Mouse (Mus musculus) adrenal gland, postnatal 0 days (tissue): ENCODE results near the gene Gna11. TPM values are rescaled to one million over a fixed set of nuclear protein-coding genes. Genes with fewer than 3 reads are reported as not detected.

ENCODE experiments used
- microRNA-seq: library from miRNA; unstranded; fragments of <30 nt; microRNA quantifications from one replicate; pipeline ENCODE4, GENCODE M21; 2016; ENCODE audit warnings: borderline replicate concordance; ENCODE audit not compliant: insufficient number of aligned reads
- polyA plus RNA-seq: library from polyadenylated mRNA; unstranded; fragments of >200 nt; fragmentation: Nextera tagmentation; extraction: Ambion mirVana; gene quantifications from 2 replicates; pipeline ENCODE4 v1.2.1, GENCODE M21; 2015

Gna11 gene
- 61.6 and 64.5 TPM in 2 replicates for polyA plus RNA-seq

GRCm38 (mm10) chr10:81545161-81545747, at the start of gene Gna11:
Gna11 (minus strand) TSS chr10:81545190.

GRCm38 (mm10) chr10:81574081-81575056, 29.4 kb upstream of the Gna11 start, which contains the start of gene Tle2:
Tle2 (plus strand) TSS chr10:81574561.

GRCm38 (mm10) chr10:81559163-81559626, 14.2 kb upstream of the Gna11 start, which contains the start of gene Aes:
Aes (plus strand) TSS chr10:81559488.

GRCm38 (mm10) chr10:81524051-81524605, 20.9 kb downstream of the Gna11 start, which contains the start of gene Gna15:
Gna15 (minus strand) TSS chr10:81524225.

GRCm38 (mm10) chr10:81500032-81500431, 45.0 kb downstream of the Gna11 start, which contains the start of gene S1pr4:
S1pr4 (minus strand) TSS chr10:81500132.

GRCm38 (mm10) chr10:81496264-81496901, 48.6 kb downstream of the Gna11 start, which contains the start of gene Ncln:
Ncln (minus strand) TSS chr10:81496392.

GRCm38 (mm10) chr10:81482533-81482889, 62.5 kb downstream of the Gna11 start, which contains the start of gene Celf5:
Celf5 (minus strand) TSS chr10:81482709.

Small RNA genes lying within 50 kb of the gene (microRNA-seq; reads per million reads assigned to microRNA genes)
- not detected for gene Gm25595

Other genes starting within 250 kb of the Gna11 start
- gene Cactin, start 224.1 kb downstream of the Gna11 start, polyA plus RNA-seq, result 17.8 and 25.6 TPM in 2 replicates
- gene Tbxa2r, start 216.5 kb downstream of the Gna11 start, polyA plus RNA-seq, result 28.4 and 31.0 TPM in 2 replicates
- gene Gipc3, start 201.9 kb downstream of the Gna11 start, polyA plus RNA-seq, result 0.11 and 0.12 TPM in 2 replicates
- 59.6 and 78.9 TPM in 2 replicates for gene Hmg20b, start 194.7 kb downstream of the Gna11 start, polyA plus RNA-seq
- gene Mfsd12, start 187.7 kb downstream of the Gna11 start, polyA plus RNA-seq, result 8.9 and 10.3 TPM in 2 replicates
- gene 4930404N11Rik, start 179.4 kb downstream of the Gna11 start, polyA plus RNA-seq, result 0.95 and 2.1 TPM in 2 replicates
- 42.1 and 63.2 TPM in 2 replicates for gene Fzr1, start 166.7 kb downstream of the Gna11 start, polyA plus RNA-seq
- 62.7 and 76.5 TPM in 2 replicates for gene Dohh, start 160.8 kb downstream of the Gna11 start, polyA plus RNA-seq
- gene Gm48551, start 160.7 kb downstream of the Gna11 start, polyA plus RNA-seq, result 1.4 and 3.0 TPM in 2 replicates
- 0.77 and 1.2 TPM in 2 replicates for gene Gm48552, start 156.2 kb downstream of the Gna11 start, polyA plus RNA-seq
- gene Smim24, start 152.1 kb downstream of the Gna11 start, polyA plus RNA-seq, result 3.3 and 8.2 TPM in 2 replicates
- gene Nfic, start 89.6 kb downstream of the Gna11 start, polyA plus RNA-seq, result 65.6 and 73.8 TPM in 2 replicates
- 1.6 and 6.1 TPM in 2 replicates for gene Celf5, start 62.5 kb downstream of the Gna11 start, polyA plus RNA-seq
- gene Ncln, start 48.8 kb downstream of the Gna11 start, polyA plus RNA-seq, result 42.4 and 49.4 TPM in 2 replicates
- gene S1pr4, start 45.1 kb downstream of the Gna11 start, polyA plus RNA-seq, result 1.2 and 1.8 TPM in 2 replicates
- 2.0 and 2.2 TPM in 2 replicates for gene Gna15, start 21.0 kb downstream of the Gna11 start, polyA plus RNA-seq
- 477 and 665 TPM in 2 replicates for gene Aes, start 14.3 kb upstream of the Gna11 start, polyA plus RNA-seq
- 6.8 and 10.0 TPM in 2 replicates for gene Tle2, start 29.4 kb upstream of the Gna11 start, polyA plus RNA-seq
- 14.5 and 17.4 TPM in 2 replicates for gene Tle6, start 55.9 kb upstream of the Gna11 start, polyA plus RNA-seq
- gene BC025920, start 61.1 kb upstream of the Gna11 start, polyA plus RNA-seq, result 0.46 and 0.72 TPM in 2 replicates
- gene Sirt6, start 82.6 kb upstream of the Gna11 start, polyA plus RNA-seq, result 15.8 and 23.5 TPM in 2 replicates
- gene Ankrd24, start 83.3 kb upstream of the Gna11 start, polyA plus RNA-seq, result 11.6 and 13.9 TPM in 2 replicates
- 3.2 and 3.6 TPM in 2 replicates for gene Gm10778, start 103.9 kb upstream of the Gna11 start, polyA plus RNA-seq
- gene Zfp433, start 159.6 kb upstream of the Gna11 start, polyA plus RNA-seq, result 12.7 and 14.5 TPM in 2 replicates
- 5.0 and 7.5 TPM in 2 replicates for gene Gm3055, start 226.0 kb upstream of the Gna11 start, polyA plus RNA-seq